Mouse (Mus musculus): ENCODE measurements around the gene Atp5h.

Atp5h gene

GRCm38 (mm10) chr11:115366706-115367394 is 52.9 kb downstream of the Atp5h start:
- peak; percentile 60 to 64 for DNase-seq (ENCODE audit: low spot score in 2 of 2)

- DNase-seq (ENCODE audit: low spot score in 2 of 2) = no peak
These were observed 53.6 kb downstream of the Atp5h start for GRCm38 (mm10) chr11:115366039-115366705.
